Comparison of ENCODE assay signal across 8 mouse cellular contexts in the genomic region with DNA sequence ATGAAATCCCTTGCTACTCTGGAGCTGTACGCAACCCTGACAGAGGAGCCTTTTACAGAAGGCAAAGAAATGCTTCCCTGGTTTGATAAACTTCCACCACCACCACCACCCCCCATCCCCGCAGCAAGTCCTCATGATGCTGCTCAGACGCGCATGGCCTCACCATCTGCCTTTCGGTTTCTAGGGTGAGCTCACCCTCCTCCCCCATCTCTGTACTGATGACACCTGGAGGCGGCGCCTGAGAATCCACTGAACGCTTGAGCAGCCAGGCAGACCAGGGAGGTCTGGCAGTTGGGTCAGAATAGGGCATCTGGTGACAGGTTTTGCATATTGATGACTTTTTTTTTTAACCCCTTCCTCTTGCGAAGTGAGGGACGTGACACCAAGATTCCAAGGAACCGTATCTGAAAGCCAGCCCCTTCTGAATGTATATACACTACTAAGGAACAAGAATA. TPM values are rescaled to one million over a fixed set of nuclear protein-coding genes. Genes with fewer than 3 reads are reported as not detected.
DNase-seq lines count a peak whose midpoint lies in the region; ATAC-seq and TF ChIP-seq lines count a peak whose summit lies in the region.

No protein-coding gene starts in this region.

- H3K4me3 ChIP-seq in embryonic fibroblast, embryonic 13.5 days (ENCODE audit: insufficient read depth, low read length): peak overlapping the region; percentile 100
- H3K4me3 ChIP-seq in kidney, embryonic 15.5 days (replicated peaks): peak overlapping the region; percentile 87
- peak overlapping the region; percentile 88 for H3K4me3 ChIP-seq in liver, embryonic 13.5 days (replicated peaks)
- peak overlapping the region; percentile 97 for H3K4me3 ChIP-seq in stomach, embryonic 16.5 days (replicated peaks; ENCODE audit: low read length)

- no peaks in the 10 kb centered on the region for H3K4me1 ChIP-seq in embryonic fibroblast, embryonic 13.5 days (ENCODE audit: control insufficient read depth, insufficient read depth, low read length)
- H3K4me1 ChIP-seq in kidney, embryonic 15.5 days: peaks cover 23% of the 10 kb centered on the region
- H3K4me1 ChIP-seq in liver, embryonic 13.5 days (replicated peaks): peaks cover 38% of the 10 kb centered on the region
- H3K4me1 ChIP-seq in stomach, embryonic 16.5 days (ENCODE audit: control insufficient read depth, insufficient read depth, low read length): peaks cover 9% of the 10 kb centered on the region

- ATAC-seq in kidney, embryonic 15.5 days (replicated peaks; ENCODE audit: low FRiP score): peak; percentile 93
- ATAC-seq in liver, embryonic 13.5 days (ENCODE audit: low read depth): peak; percentile 82
- peak; percentile 69 for ATAC-seq in stomach, embryonic 16.5 days (ENCODE audit: insufficient read depth, low FRiP score)

- peak; percentile 92 for DNase-seq in CD4-positive, CD25-positive, alpha-beta regulatory T cell, adult 2 months (ENCODE audit: low read depth, low spot score)
- DNase-seq in brain, adult 2 months (ENCODE audit: low read depth, low spot score): peak; percentile 97
- DNase-seq in heart, adult 9 months (ENCODE audit: low spot score in 2 of 2): peak; percentile 72 to 75
- DNase-seq in liver, embryonic 13.5 days: peak; percentile 68
- peak; percentile 86 to 92 for DNase-seq in natural killer cell, adult 2 months (ENCODE audit: low spot score in 2 of 2)

- H3K36me3 ChIP-seq in kidney, embryonic 15.5 days: 0 out of 2 replicates have a peak, but pooled peaks cover 8% of the 10 kb centered on the region
- 0 out of 2 replicates have a peak, but pooled peaks cover 3% of the 10 kb centered on the region for H3K36me3 ChIP-seq in liver, embryonic 13.5 days
- no peaks in the 10 kb centered on the region for H3K36me3 ChIP-seq in stomach, embryonic 16.5 days (ENCODE audit: control insufficient read depth, insufficient read depth, low read length)

- TF ChIP-seq POLR2A in embryonic fibroblast, embryonic 13.5 days (IDR thresholded peaks at IDR 0.05; ENCODE audit: low read depth, low read length): no peak; the same call in 1 of the 2 replicates

- H3K27ac ChIP-seq in embryonic fibroblast, embryonic 13.5 days (ENCODE audit: insufficient read depth, low read length): peak overlapping the region; percentile 55
- peak overlapping the region; percentile 94 for H3K27ac ChIP-seq in kidney, embryonic 15.5 days
- peak overlapping the region; percentile 82; the same call in 1 of the 2 replicates for H3K27ac ChIP-seq in liver, embryonic 13.5 days
- H3K27ac ChIP-seq in stomach, embryonic 16.5 days (ENCODE audit: low read length): peak overlapping the region; percentile 79

- H3K27me3 ChIP-seq in kidney, embryonic 15.5 days: no peaks in the 10 kb centered on the region
- H3K27me3 ChIP-seq in liver, embryonic 13.5 days: no peaks in the 10 kb centered on the region
- no peaks in the 10 kb centered on the region for H3K27me3 ChIP-seq in stomach, embryonic 16.5 days (ENCODE audit: control insufficient read depth, insufficient read depth, low read length)

- H3K4me2 ChIP-seq in kidney, embryonic 15.5 days: peak overlapping the region; percentile 86
- H3K4me2 ChIP-seq in liver, embryonic 13.5 days: peak overlapping the region; percentile 77
- peak overlapping the region; percentile 83 for H3K4me2 ChIP-seq in stomach, embryonic 16.5 days (ENCODE audit: low read depth, low read length)

- TF ChIP-seq CTCF in embryonic fibroblast, embryonic 13.5 days (IDR thresholded peaks at IDR 0.05; ENCODE audit: borderline replicate concordance, insufficient read depth, low read length): no peak

- WGBS in kidney, embryonic 15.5 days: under 1% methylated on average over 11 of the region's 11 CpGs
- 2% methylated on average over 11 of the region's 11 CpGs for WGBS in liver, embryonic 13.5 days (ENCODE audit: insufficient replicate concordance)
- WGBS in stomach, embryonic 16.5 days: under 1% methylated on average over 11 of the region's 11 CpGs

- no peaks in the 10 kb centered on the region for H3K9me3 ChIP-seq in kidney, embryonic 15.5 days (replicated peaks)
- H3K9me3 ChIP-seq in liver, embryonic 13.5 days (replicated peaks): no peaks in the 10 kb centered on the region
- no peaks in the 10 kb centered on the region for H3K9me3 ChIP-seq in stomach, embryonic 16.5 days (replicated peaks; ENCODE audit: control insufficient read depth, low read length)

- peak overlapping the region; percentile 45 for H3K9ac ChIP-seq in kidney, embryonic 15.5 days
- H3K9ac ChIP-seq in liver, embryonic 13.5 days: peak overlapping the region; percentile 89
- H3K9ac ChIP-seq in stomach, embryonic 16.5 days (ENCODE audit: low read length): peak overlapping the region; percentile 88

RNA-seq across cellular contexts. Expression of a gene that starts 27.0 kb away (rescaled TPM):
- polyA plus RNA-seq in embryonic fibroblast, embryonic 13.5 days (2011; ENCODE audit: insufficient read length, low read depth, missing spikeins): 87.2 and 97.8 TPM in 2 replicates
- 82.5 and 85.7 TPM in 2 replicates for polyA plus RNA-seq in kidney, embryonic 15.5 days (2015; fragmentation: Nextera tagmentation; extraction: Ambion mirVana)
- polyA plus RNA-seq in liver, embryonic 13.5 days (2015; fragmentation: Nextera tagmentation; extraction: Ambion mirVana): 25.3 and 32.4 TPM in 2 replicates
- polyA plus RNA-seq in stomach, embryonic 16.5 days (2015; fragmentation: Nextera tagmentation; extraction: Ambion mirVana): 65.1 and 68.7 TPM in 2 replicates

RNA-seq across cellular contexts. Expression of a gene that starts 44.7 kb away (rescaled TPM):
- 104 and 134 TPM in 2 replicates for polyA plus RNA-seq in embryonic fibroblast, embryonic 13.5 days (2011; ENCODE audit: insufficient read length, low read depth, missing spikeins)
- 8.3 and 8.7 TPM in 2 replicates for polyA plus RNA-seq in kidney, embryonic 15.5 days (2015; fragmentation: Nextera tagmentation; extraction: Ambion mirVana)
- 2.8 and 3.2 TPM in 2 replicates for polyA plus RNA-seq in liver, embryonic 13.5 days (2015; fragmentation: Nextera tagmentation; extraction: Ambion mirVana)
- polyA plus RNA-seq in stomach, embryonic 16.5 days (2015; fragmentation: Nextera tagmentation; extraction: Ambion mirVana): 7.1 and 8.2 TPM in 2 replicates

Comparison
In these comparisons a context has a peak if more than half of its experiments do, and no peak if none do; other contexts are left out.
1. Peak in every context shown above with its lines: DNase-seq, ATAC-seq, H3K4me3 ChIP-seq and H3K27ac ChIP-seq.
2. RNA of a gene that starts 44.7 kb away (polyA plus RNA-seq): 104 to 134 TPM in embryonic fibroblast, embryonic 13.5 days; 8.3 to 8.7 TPM in kidney, embryonic 15.5 days, 7.1 to 8.2 TPM in stomach, embryonic 16.5 days and 2.8 to 3.2 TPM in liver, embryonic 13.5 days; every median in the first group is over 10 times any median in the second.